Mouse (Mus musculus) kidney, embryonic 14.5 days (tissue): ENCODE results near the gene Dpy19l3. TPM values are rescaled to one million over a fixed set of nuclear protein-coding genes. Genes with fewer than 3 reads are reported as not detected.

Experiments
- ATAC-seq: fragments of 200-750 bp; cut with Nextera tagmentation; 2 replicates; pipeline ENCODE4 v1.8.0; 2017; ENCODE audit warnings: moderate number of reproducible peaks, mild to moderate bottlenecking, moderate TSS enrichment, moderate library complexity; ENCODE audit not compliant: low FRiP score, low TSS enrichment
- H3K27ac ChIP-seq: fragments of 300-500 bp; sonication (generic); 2 replicates; pipeline ENCODE4 v1.5.1; 2014; ENCODE audit warnings: low read depth, mild to moderate bottlenecking, low read length, moderate library complexity, mixed read lengths
- H3K27me3 ChIP-seq: fragments of 300-500 bp; sonication (generic); 2 replicates; pipeline ENCODE4 v1.6.1; 2014; ENCODE audit warnings: mild to moderate bottlenecking, low read length; ENCODE audit not compliant: control insufficient read depth, insufficient read depth
- H3K36me3 ChIP-seq: fragments of 300-500 bp; sonication (generic); 2 replicates; pipeline ENCODE4 v1.6.1; 2014; ENCODE audit warnings: low read length, mixed read lengths; ENCODE audit not compliant: control insufficient read depth, insufficient read depth
- H3K4me1 ChIP-seq: fragments of 300-500 bp; sonication (generic); 2 replicates; pipeline ENCODE4 v1.6.1; 2014; ENCODE audit warnings: low read length, mixed read lengths; ENCODE audit not compliant: control insufficient read depth, insufficient read depth
- H3K4me2 ChIP-seq: fragments of 300-500 bp; sonication (generic); replicated peaks from 2 replicates; pipeline ENCODE4 v1.6.1; 2014; ENCODE audit warnings: low read depth, mild to moderate bottlenecking, low read length
- H3K4me3 ChIP-seq: fragments of 300-500 bp; sonication (generic); 2 replicates; pipeline ENCODE4 v1.5.1; 2014; ENCODE audit warnings: mild to moderate bottlenecking, low read length
- H3K9ac ChIP-seq: fragments of 300-500 bp; sonication (generic); 2 replicates; pipeline ENCODE4 v1.6.1; 2014; ENCODE audit warnings: low read depth, mild to moderate bottlenecking, low read length, moderate library complexity
- H3K9me3 ChIP-seq: fragments of 300-500 bp; sonication (generic); 2 replicates; pipeline ENCODE4 v1.6.1; 2016; ENCODE audit warnings: low read length; ENCODE audit not compliant: control insufficient read depth
- WGBS: fragments of 180-500 bp; shearing (Covaris S2); extraction: QIAGEN DNeasy Blood & Tissue Kit; methylation state at CpG from one replicate; pipeline ENCODE4 v1.1.7; 2014; 5-methylcytosine and 5-hydroxymethylcytosine counted together
- polyA plus RNA-seq: library from polyadenylated mRNA; unstranded; fragments of >200 nt; fragmentation: Nextera tagmentation; extraction: Ambion mirVana; gene quantifications from 2 replicates; pipeline ENCODE4 v1.2.1, GENCODE M21; 2014

The Dpy19l3 gene
- polyA plus RNA-seq, 1 experiment from 2014 or later, result 41.3 TPM

- Histone ChIP-seq H3K4me2 (no peak overlapping the region), H3K4me3 (no peak overlapping the region), H3K9ac (no peak overlapping the region), H3K27ac (no peak overlapping the region), H3K9me3 (peaks cover 4% of the 10 kb centered on the region; the same call in 1 of the 2 replicates), H3K36me3 (peaks cover 33% of the 10 kb centered on the region), H3K4me1 (no peaks in the 10 kb centered on the region), H3K27me3 (no peaks in the 10 kb centered on the region)
- no peak for ATAC-seq
- WGBS, result 86% methylated on average over 8 of the region's 8 CpGs
Observed at GRCm38 (mm10) chr7:35718421-35719178, 35.7 kb downstream of the Dpy19l3 start.

DNA sequence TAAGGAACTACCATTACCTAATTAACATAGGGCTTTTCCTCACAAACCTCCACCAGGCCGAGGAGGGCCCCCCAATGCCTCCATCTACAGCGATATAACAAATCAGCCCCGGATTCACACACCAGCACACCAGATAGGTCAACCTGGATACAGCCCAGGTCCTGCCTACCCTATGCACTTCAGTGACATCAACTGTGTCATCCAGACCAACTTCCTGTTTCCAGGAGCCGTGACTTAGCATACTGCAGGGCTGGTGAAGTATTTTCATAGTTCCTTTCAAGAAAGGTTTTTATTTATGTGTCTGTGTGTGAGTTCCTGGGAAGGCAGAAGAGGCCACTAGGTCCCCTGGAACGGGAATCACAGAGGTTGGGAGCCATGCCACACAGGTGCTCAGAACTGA lies 43.9 kb downstream of the Dpy19l3 start:
- 91% methylated on average over 5 of the region's 5 CpGs for WGBS
- H3K4me3 ChIP-seq, result no peak overlapping the region
- no peaks in the 10 kb centered on the region for H3K4me1 ChIP-seq
- no peak overlapping the region for H3K4me2 ChIP-seq
- H3K9me3 ChIP-seq, result no peaks in the 10 kb centered on the region
- no peak overlapping the region for H3K27ac ChIP-seq
- H3K36me3 ChIP-seq, result peaks cover 26% of the 10 kb centered on the region
- H3K27me3 ChIP-seq, result no peaks in the 10 kb centered on the region
- no peak overlapping the region for H3K9ac ChIP-seq
- no peak for ATAC-seq

DNA sequence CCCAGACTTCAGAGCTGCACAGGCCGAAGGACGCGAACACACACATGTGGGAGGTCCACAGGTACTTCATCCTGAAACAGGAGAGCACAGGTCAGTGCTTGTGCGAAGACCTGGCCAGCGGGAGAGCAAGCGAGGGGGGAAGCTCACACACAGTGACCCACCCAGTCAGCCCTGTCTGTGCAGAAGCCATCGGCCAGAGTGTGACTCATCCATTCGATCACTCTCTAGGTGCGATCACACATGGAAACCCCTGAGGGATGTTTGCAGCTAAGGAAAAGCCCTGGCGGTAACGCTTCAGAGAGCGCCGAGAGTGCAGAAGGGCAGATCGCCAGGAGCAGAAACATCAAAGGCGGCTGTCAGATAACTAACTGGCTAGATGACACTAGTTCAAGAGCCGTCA lies 46.2 kb downstream of the Dpy19l3 start:
- WGBS, result 40% methylated on average over 16 of the region's 16 CpGs

DNA sequence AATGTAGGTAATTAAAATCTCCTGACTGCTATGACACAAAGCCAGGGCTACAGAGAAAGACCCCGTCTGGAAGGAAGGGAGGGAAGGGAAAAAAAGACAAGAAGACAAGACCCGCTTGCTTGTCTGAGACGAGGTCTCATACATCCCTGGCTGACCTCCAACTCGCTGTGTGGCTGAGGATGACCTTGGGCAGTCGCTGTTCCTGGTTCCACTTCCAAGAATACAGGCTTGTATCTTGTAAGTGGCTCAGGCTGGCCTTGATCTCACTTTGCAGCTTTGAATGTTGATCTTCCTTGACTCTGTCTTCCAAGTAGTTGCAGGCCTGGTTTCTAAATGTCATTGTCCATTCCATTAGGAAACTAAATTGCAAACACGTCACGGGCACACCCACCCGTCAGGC lies 55.2 kb downstream of the Dpy19l3 start:
- no peak overlapping the region for H3K27ac ChIP-seq

More for the DNA sequence above, 46.2 kb downstream of the Dpy19l3 start:
- no peaks in the 10 kb centered on the region for H3K4me1 ChIP-seq
- peak; percentile 49; the same call in 1 of the 2 replicates for ATAC-seq
- no peak overlapping the region for H3K9ac ChIP-seq
- H3K9me3 ChIP-seq, result no peaks in the 10 kb centered on the region
- no peak overlapping the region for H3K4me3 ChIP-seq
- H3K27ac ChIP-seq, result no peak overlapping the region
- H3K4me2 ChIP-seq, result 0 out of 2 replicates have a peak overlapping the region, but pooled peaks have one; percentile 0
- no peaks in the 10 kb centered on the region for H3K27me3 ChIP-seq
- peaks cover 16% of the 10 kb centered on the region; the same call in 1 of the 2 replicates for H3K36me3 ChIP-seq

DNA sequence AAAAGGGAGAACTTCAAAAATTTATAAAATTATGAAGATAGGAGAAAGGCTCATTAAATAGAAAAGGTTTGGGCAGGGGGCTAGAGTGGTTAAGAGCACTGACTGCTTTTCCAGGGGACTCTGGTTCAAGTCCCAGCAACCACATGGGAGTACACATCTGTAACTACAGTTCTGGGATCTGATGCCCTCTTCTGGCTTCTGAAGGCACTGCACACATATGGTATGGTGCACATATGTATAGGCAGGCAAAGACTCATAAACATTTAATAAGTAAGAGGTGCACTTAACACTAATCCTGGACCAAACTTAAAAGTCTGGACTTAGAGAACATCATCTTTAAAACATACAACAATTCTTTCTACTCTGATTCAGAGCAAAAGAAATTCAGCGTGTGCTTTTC lies 56.2 kb downstream of the Dpy19l3 start:
- Histone ChIP-seq H3K9me3 (no peaks in the 10 kb centered on the region), H3K4me3 (no peak overlapping the region), H3K9ac (no peak overlapping the region), H3K27ac (no peak overlapping the region), H3K27me3 (no peaks in the 10 kb centered on the region), H3K36me3 (peaks cover 9% of the 10 kb centered on the region; the same call in 1 of the 2 replicates), H3K4me2 (no peak overlapping the region), H3K4me1 (no peaks in the 10 kb centered on the region)
- no peak for ATAC-seq
- WGBS, result 98% methylated on average over 1 of the region's 1 CpGs

More for the DNA sequence above, 55.2 kb downstream of the Dpy19l3 start:
- Histone ChIP-seq H3K4me1 (no peaks in the 10 kb centered on the region), H3K9ac (no peak overlapping the region), H3K4me2 (no peak overlapping the region), H3K9me3 (no peaks in the 10 kb centered on the region), H3K27me3 (no peaks in the 10 kb centered on the region), H3K4me3 (no peak overlapping the region), H3K36me3 (peaks cover 9% of the 10 kb centered on the region; the same call in 1 of the 2 replicates)
- 94% methylated on average over 8 of the region's 8 CpGs for WGBS
- no peak for ATAC-seq

- WGBS, result 93% methylated on average over 12 of the region's 12 CpGs
- Histone ChIP-seq H3K4me2 (no peak overlapping the region), H3K4me3 (no peak overlapping the region), H3K27ac (no peak overlapping the region), H3K9ac (no peak overlapping the region), H3K9me3 (no peaks in the 10 kb centered on the region), H3K27me3 (no peaks in the 10 kb centered on the region), H3K4me1 (peaks cover 3% of the 10 kb centered on the region; the same call in 1 of the 2 replicates), H3K36me3 (peaks cover 11% of the 10 kb centered on the region; the same call in 1 of the 2 replicates)
- ATAC-seq, result no peak
Observed at GRCm38 (mm10) chr7:35692641-35693040, 61.6 kb downstream of the Dpy19l3 start.

DNA sequence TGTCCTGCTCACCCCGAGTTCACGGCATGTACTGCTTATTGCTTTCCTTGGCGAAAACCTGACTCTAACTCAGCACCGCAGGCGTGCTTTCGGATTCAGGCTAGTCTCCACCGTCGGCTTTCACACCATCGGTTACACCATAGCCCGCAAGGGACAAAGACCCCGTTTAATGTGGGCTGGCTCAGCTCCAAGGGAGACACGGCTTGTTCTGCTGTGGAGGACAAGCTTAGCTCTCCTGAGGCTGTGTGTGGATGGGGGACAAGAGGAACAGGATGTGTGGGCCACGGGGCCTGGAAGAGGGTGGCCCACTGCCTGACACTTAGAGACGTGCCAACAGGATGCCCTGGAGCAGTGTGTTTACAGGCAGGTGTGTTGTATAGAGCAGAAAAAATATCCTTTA lies 62.1 kb downstream of the Dpy19l3 start:
- Histone ChIP-seq H3K36me3 (peaks cover 11% of the 10 kb centered on the region; the same call in 1 of the 2 replicates), H3K4me2 (no peak overlapping the region), H3K27me3 (no peaks in the 10 kb centered on the region), H3K27ac (no peak overlapping the region), H3K4me3 (no peak overlapping the region), H3K9ac (no peak overlapping the region), H3K4me1 (peaks cover 6% of the 10 kb centered on the region), H3K9me3 (no peaks in the 10 kb centered on the region)
- WGBS, result 85% methylated on average over 14 of the region's 14 CpGs
- ATAC-seq, result no peak

GRCm38 (mm10) chr7:35688781-35689349 lies 65.4 kb downstream of the Dpy19l3 start:
- ATAC-seq, result no peak
- H3K9ac ChIP-seq, result no peak overlapping the region
- 77% methylated on average over 11 of the region's 11 CpGs for WGBS
- no peak overlapping the region for H3K4me2 ChIP-seq
- no peak overlapping the region for H3K4me3 ChIP-seq
- no peaks in the 10 kb centered on the region for H3K9me3 ChIP-seq
- peaks cover 14% of the 10 kb centered on the region for H3K4me1 ChIP-seq
- no peaks in the 10 kb centered on the region for H3K27me3 ChIP-seq
- H3K36me3 ChIP-seq, result peaks cover 8% of the 10 kb centered on the region; the same call in 1 of the 2 replicates
- no peak overlapping the region for H3K27ac ChIP-seq

DNA sequence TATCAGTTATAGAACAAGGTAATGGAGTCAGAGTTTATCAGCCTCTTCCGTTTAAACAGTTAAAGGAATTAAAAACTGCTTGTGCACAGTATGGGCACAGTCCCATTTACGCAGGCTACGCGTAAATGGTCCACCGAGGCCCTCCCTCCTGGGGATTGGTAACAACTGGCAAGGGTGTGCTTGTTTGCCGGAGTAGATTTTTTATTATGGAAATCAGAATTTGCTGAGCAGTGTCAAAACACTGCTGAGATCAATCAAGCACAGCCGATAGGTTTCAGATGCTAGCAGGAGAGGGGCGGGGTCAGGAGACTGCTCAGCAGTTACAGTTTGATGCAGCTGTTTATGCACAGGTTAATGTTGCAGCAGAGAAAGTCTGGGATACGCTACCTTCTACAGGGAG lies 66.0 kb downstream of the Dpy19l3 start:
- Histone ChIP-seq H3K4me1 (peaks cover 14% of the 10 kb centered on the region), H3K4me3 (no peak overlapping the region), H3K36me3 (peaks cover 8% of the 10 kb centered on the region; the same call in 1 of the 2 replicates), H3K27me3 (no peaks in the 10 kb centered on the region), H3K9ac (no peak overlapping the region), H3K27ac (no peak overlapping the region), H3K4me2 (no peak overlapping the region), H3K9me3 (no peaks in the 10 kb centered on the region)
- 63% methylated on average over 9 of the region's 9 CpGs for WGBS
- ATAC-seq, result no peak
